Mouse (Mus musculus): ENCODE data around the gene Bdkrb2. TPM values are rescaled to one million over a fixed set of nuclear protein-coding genes. Genes with fewer than 3 reads are reported as not detected.

The Bdkrb2 gene
- polyA plus RNA-seq, 1 experiment, result 8.3 TPM

DNA sequence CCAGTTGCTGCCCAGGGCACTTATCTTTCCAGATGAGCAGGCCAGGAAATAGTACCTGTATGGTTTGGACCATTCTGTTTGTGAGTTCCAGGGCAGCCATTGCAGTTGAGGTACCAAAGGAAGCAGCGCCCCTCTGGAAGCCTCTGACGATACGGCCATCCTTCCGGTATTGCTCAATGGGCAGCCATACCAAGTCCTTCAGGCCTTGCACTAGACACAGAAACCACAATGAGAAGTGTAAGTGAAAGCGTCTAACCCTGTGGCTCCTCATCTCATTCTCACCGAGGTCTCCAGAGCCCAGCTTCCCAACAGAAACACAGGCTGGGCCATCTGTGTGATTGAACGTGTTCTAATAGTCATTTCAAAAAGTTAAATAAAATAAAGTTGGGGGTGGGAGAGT, 59.0 kb downstream of the Bdkrb2 start:
- no peak overlapping the region for H3K27ac ChIP-seq (ENCODE audit: insufficient read depth, low read depth, low read length)
- TF ChIP-seq POLR2A (IDR thresholded peaks at IDR 0.05; ENCODE audit: low read depth, low read length) (no peak), CTCF (IDR thresholded peaks at IDR 0.05; ENCODE audit: extremely low read depth, insufficient read length, insufficient replicate concordance, low read depth, low read length) (no peak)
- H3K27me3 ChIP-seq (ENCODE audit: control insufficient read depth, insufficient read depth, low read length), result no peaks in the 10 kb centered on the region
- H3K4me3 ChIP-seq (ENCODE audit: low read depth, low read length), result no peak overlapping the region
- peaks cover 74% of the 10 kb centered on the region for H3K36me3 ChIP-seq (ENCODE audit: control insufficient read depth, insufficient read depth, low read length)
- 88% methylated on average over 7 of the region's 7 CpGs for WGBS
- no peaks in the 10 kb centered on the region for H3K4me1 ChIP-seq (ENCODE audit: control insufficient read depth, insufficient read depth, insufficient read length, low read length)

DNA sequence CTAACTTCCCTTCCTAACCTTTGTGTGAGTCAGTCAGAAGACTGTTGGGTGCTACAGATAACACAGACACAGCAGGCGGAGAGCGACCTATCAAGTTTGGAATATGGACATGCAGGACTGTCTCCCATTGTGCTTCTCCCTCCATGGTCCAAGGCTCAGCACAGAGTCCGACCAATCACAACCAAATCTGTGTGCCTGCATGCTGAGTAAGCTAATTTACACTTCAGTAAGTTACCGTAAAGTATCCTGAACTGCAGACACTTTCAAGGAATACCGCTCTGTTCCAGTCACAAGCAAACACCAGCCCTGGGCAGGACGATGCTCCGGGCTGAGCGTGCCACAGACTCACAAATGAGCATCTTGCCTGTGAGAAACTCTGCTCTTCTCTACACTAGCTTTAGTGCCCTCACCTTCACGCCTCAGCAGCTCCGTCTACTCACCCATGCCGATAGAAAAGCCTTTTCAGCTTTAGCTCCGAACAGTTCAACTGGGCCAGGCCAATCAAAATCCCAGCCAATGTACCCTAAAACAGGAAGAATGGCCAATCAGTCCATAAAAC, 60.0 kb downstream of the Bdkrb2 start:
- Histone ChIP-seq H3K4me3 (ENCODE audit: low read depth, low read length) (no peak overlapping the region), H3K27ac (ENCODE audit: insufficient read depth, low read depth, low read length) (no peak overlapping the region), H3K36me3 (ENCODE audit: control insufficient read depth, insufficient read depth, low read length) (peaks cover 68% of the 10 kb centered on the region), H3K4me1 (ENCODE audit: control insufficient read depth, insufficient read depth, insufficient read length, low read length) (no peaks in the 10 kb centered on the region), H3K27me3 (ENCODE audit: control insufficient read depth, insufficient read depth, low read length) (no peaks in the 10 kb centered on the region)
- 95% methylated on average over 12 of the region's 12 CpGs for WGBS
- TF ChIP-seq CTCF (IDR thresholded peaks at IDR 0.05; ENCODE audit: extremely low read depth, insufficient read length, insufficient replicate concordance, low read depth, low read length), result no peak
- TF ChIP-seq POLR2A (IDR thresholded peaks at IDR 0.05; ENCODE audit: low read depth, low read length), result no peak

DNA sequence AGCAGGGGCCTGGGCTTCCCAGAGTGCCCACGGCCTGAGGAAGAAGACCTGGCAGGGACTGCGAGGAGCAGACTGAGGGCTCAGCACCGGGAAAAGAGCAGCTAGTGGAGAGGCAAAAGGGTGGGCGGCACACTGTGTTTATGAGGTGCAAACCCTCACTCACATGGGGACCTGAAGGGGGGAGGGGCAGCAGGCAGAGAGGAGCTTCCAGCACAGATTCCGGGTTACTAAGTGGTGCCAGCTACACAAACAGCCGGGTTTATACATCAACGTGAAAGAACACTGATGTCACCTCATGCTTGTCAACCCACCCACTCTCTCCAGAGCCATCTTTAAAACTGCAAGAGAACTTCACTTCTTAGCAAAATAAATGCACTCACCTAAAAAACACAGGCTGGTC, 62.8 kb downstream of the Bdkrb2 start:
- WGBS, result 78% methylated on average over 7 of the region's 7 CpGs
- TF ChIP-seq CTCF (IDR thresholded peaks at IDR 0.05; ENCODE audit: extremely low read depth, insufficient read length, insufficient replicate concordance, low read depth, low read length) (no peak), POLR2A (IDR thresholded peaks at IDR 0.05; ENCODE audit: low read depth, low read length) (no peak)
- Histone ChIP-seq H3K27ac (ENCODE audit: insufficient read depth, low read depth, low read length) (no peak overlapping the region), H3K4me1 (ENCODE audit: control insufficient read depth, insufficient read depth, insufficient read length, low read length) (no peaks in the 10 kb centered on the region), H3K4me3 (ENCODE audit: low read depth, low read length) (no peak overlapping the region), H3K36me3 (ENCODE audit: control insufficient read depth, insufficient read depth, low read length) (peaks cover 60% of the 10 kb centered on the region), H3K27me3 (ENCODE audit: control insufficient read depth, insufficient read depth, low read length) (no peaks in the 10 kb centered on the region)

DNA sequence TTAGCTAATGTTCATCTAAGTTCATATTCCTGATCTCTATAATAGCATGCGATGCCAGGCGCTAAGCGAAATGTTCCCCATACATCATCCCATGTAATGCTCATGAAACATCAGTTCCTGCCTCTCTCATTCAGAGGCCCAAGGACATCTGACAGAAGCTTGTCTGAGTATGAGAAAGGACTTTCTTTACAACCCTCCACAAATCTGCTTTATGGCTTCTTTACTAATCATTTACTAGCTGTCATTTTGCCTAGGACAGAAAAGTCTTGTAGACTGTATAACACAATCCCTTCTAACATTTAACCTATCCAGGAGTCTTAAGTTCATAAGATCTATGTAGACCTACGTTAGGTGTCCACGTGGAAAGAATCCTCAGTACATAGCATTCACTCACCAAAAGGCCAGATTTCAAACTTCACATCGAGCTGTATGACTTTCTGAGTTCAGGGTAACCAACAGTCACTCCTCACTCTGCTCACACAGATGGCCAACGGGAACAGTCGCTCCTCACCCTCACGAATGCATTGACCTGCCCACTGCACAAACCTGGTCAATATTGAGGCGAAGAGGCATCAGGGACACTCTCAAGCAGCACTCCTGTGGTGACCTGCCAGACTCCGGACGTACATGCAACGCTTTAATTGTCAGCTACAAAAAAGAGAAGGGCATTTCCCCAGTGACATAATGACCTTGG, 71.5 kb downstream of the Bdkrb2 start:
- WGBS, result 70% methylated on average over 13 of the region's 13 CpGs
- H3K4me1 ChIP-seq (ENCODE audit: control insufficient read depth, insufficient read depth, insufficient read length, low read length), result peaks cover 2% of the 10 kb centered on the region; the same call in 1 of the 2 replicates
- no peak overlapping the region for H3K27ac ChIP-seq (ENCODE audit: insufficient read depth, low read depth, low read length)
- H3K36me3 ChIP-seq (ENCODE audit: control insufficient read depth, insufficient read depth, low read length), result peaks cover 56% of the 10 kb centered on the region
- no peak for TF ChIP-seq POLR2A (IDR thresholded peaks at IDR 0.05; ENCODE audit: low read depth, low read length)
- TF ChIP-seq CTCF (IDR thresholded peaks at IDR 0.05; ENCODE audit: extremely low read depth, insufficient read length, insufficient replicate concordance, low read depth, low read length), result no peak
- no peak overlapping the region for H3K4me3 ChIP-seq (ENCODE audit: low read depth, low read length)
- H3K27me3 ChIP-seq (ENCODE audit: control insufficient read depth, insufficient read depth, low read length), result no peaks in the 10 kb centered on the region

DNA sequence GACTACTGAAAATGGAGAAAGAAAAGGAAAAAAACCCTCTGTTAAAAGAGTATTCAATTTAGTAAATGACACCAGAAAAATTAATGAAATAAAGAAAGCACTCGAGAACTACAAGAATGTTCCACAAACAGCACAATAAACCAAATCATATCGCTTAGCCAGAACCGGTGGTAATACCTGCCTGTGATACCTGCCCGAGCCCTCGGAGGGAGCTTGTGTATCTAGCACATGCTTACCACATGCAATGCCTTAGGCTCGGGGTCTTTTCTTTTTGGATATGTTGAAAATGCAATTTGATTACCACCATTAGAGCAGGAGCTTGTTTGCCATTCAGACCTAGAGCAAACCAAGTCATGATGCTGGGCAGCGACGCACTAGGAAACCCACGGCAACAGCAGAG, 73.5 kb downstream of the Bdkrb2 start:
- WGBS, result 90% methylated on average over 9 of the region's 9 CpGs
- Histone ChIP-seq H3K4me3 (ENCODE audit: low read depth, low read length) (no peak overlapping the region), H3K27me3 (ENCODE audit: control insufficient read depth, insufficient read depth, low read length) (no peaks in the 10 kb centered on the region), H3K36me3 (ENCODE audit: control insufficient read depth, insufficient read depth, low read length) (peaks cover 74% of the 10 kb centered on the region), H3K4me1 (ENCODE audit: control insufficient read depth, insufficient read depth, insufficient read length, low read length) (peaks cover 2% of the 10 kb centered on the region; the same call in 1 of the 2 replicates), H3K27ac (ENCODE audit: insufficient read depth, low read depth, low read length) (no peak overlapping the region)
- TF ChIP-seq POLR2A (IDR thresholded peaks at IDR 0.05; ENCODE audit: low read depth, low read length), result no peak
- TF ChIP-seq CTCF (IDR thresholded peaks at IDR 0.05; ENCODE audit: extremely low read depth, insufficient read length, insufficient replicate concordance, low read depth, low read length), result no peak

DNA sequence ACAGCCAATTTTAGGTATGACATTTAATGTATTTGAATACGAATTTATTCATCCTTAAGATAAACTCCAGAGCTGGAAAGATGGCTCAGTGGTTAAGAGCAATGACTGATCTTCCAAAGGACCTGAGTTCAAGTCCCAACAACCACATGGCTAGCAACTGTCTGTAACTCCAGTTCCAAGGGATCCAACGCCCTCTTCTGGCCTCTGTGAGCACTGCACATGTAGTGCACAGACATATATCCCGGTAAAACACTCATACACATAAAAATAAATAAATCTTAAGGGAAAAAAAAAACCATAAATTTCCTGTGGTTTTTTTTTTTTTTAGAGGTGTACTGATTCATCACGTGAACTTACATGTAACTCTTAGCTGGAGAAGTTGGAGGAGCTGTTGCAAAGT, 74.5 kb downstream of the Bdkrb2 start:
- TF ChIP-seq POLR2A (IDR thresholded peaks at IDR 0.05; ENCODE audit: low read depth, low read length) (no peak), CTCF (IDR thresholded peaks at IDR 0.05; ENCODE audit: extremely low read depth, insufficient read length, insufficient replicate concordance, low read depth, low read length) (peak; percentile 9; the same call in 1 of the 2 replicates)
- Histone ChIP-seq H3K4me1 (ENCODE audit: control insufficient read depth, insufficient read depth, insufficient read length, low read length) (peaks cover 2% of the 10 kb centered on the region; the same call in 1 of the 2 replicates), H3K4me3 (ENCODE audit: low read depth, low read length) (no peak overlapping the region), H3K27me3 (ENCODE audit: control insufficient read depth, insufficient read depth, low read length) (no peaks in the 10 kb centered on the region), H3K27ac (ENCODE audit: insufficient read depth, low read depth, low read length) (no peak overlapping the region), H3K36me3 (ENCODE audit: control insufficient read depth, insufficient read depth, low read length) (peaks cover 79% of the 10 kb centered on the region)
- WGBS, result 78% methylated on average over 4 of the region's 4 CpGs

DNA sequence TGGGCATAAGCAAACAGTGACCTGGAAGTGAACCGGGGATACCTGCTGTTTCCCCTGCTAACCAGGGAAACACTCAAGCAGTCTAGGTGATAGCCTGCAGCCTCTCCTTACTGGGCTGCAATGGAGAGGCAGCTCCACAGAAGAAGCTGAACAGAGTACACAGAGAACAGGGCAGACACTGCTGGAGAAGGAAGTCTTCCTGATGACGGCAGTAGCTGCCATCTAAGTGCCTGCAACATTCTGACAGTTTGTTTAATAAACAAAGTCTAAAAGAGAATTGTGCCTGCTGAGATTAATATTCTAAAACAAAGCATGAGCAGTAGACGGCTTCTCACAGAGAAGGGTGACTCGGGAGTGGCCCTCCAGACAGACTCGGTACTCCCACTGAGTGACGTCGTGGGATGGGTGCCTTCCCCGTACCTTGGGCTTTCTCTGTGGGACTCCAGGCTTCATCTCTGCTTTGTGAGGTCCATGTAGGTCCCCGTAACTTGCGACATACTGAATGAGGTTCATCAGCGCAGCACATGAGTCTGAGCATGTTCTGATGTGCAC, 79.8 kb downstream of the Bdkrb2 start:
- 87% methylated on average over 11 of the region's 11 CpGs for WGBS
- Histone ChIP-seq H3K27me3 (ENCODE audit: control insufficient read depth, insufficient read depth, low read length) (no peaks in the 10 kb centered on the region), H3K27ac (ENCODE audit: insufficient read depth, low read depth, low read length) (no peak overlapping the region), H3K4me1 (ENCODE audit: control insufficient read depth, insufficient read depth, insufficient read length, low read length) (no peaks in the 10 kb centered on the region), H3K36me3 (ENCODE audit: control insufficient read depth, insufficient read depth, low read length) (peaks cover 87% of the 10 kb centered on the region), H3K4me3 (ENCODE audit: low read depth, low read length) (no peak overlapping the region)
- TF ChIP-seq POLR2A (IDR thresholded peaks at IDR 0.05; ENCODE audit: low read depth, low read length) (no peak), CTCF (IDR thresholded peaks at IDR 0.05; ENCODE audit: extremely low read depth, insufficient read length, insufficient replicate concordance, low read depth, low read length) (no peak)

Other genes with a start within 250 kb of the Bdkrb2 start
- 0.05 TPM in 1 of 2 replicates, not detected in the other for gene Tunar, start 229.4 kb upstream of the Bdkrb2 start, polyA plus RNA-seq (2012; rRNA removed)
- 0.53 and 0.75 TPM in 2 replicates for gene D430019H16Rik, start 109.4 kb upstream of the Bdkrb2 start, polyA plus RNA-seq (2012; rRNA removed)
- 0.20 and 0.67 TPM in 2 replicates for gene Bdkrb1, start 39.9 kb downstream of the Bdkrb2 start, polyA plus RNA-seq (2012; rRNA removed)
- 5.0 and 11.4 TPM in 2 replicates for gene Gskip, start 121.6 kb downstream of the Bdkrb2 start, polyA plus RNA-seq (2012; rRNA removed)
- gene Atg2b, start 122.0 kb downstream of the Bdkrb2 start, polyA plus RNA-seq (2012; rRNA removed), result 5.6 and 9.8 TPM in 2 replicates
- gene Ak7, start 142.8 kb downstream of the Bdkrb2 start, polyA plus RNA-seq (2012; rRNA removed), result 0.06 and 0.14 TPM in 2 replicates
- gene Papola, start 221.5 kb downstream of the Bdkrb2 start, polyA plus RNA-seq (2012; rRNA removed), result 41.6 and 61.3 TPM in 2 replicates

All from small intestine, adult 2 months (tissue).